Mouse (Mus musculus): Measurements from ENCODE around the gene Unc5b. TPM values are rescaled to one million over a fixed set of nuclear protein-coding genes. Genes with fewer than 3 reads are reported as not detected.
"Not testable (repeated sequence)": the region's sequence is repeated elsewhere in the genome, so short reads cannot be mapped to it uniquely, and the experiment has no call there.

Unc5b gene
- polyA plus RNA-seq, 1 experiment, result not detected

DNA sequence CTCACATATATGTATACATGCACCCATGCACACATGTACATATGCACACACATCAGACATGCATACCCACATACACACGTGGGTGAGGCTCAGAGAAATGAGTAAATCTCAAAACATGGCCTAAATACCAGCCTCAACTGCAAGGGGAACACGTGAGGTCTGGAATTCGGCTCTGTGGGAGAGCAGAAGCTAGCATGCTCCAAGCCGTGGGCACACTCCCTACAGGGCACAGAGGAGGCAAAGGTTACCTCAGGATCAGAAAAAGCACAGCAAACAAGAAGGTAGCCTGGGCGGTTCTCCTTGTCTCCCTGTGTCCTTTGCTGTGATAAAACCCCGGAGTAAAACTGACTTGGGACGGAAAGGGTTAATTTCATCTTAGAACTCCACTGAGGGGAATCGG, 77.4 kb downstream of the Unc5b start:
- peaks cover 4% of the 10 kb centered on the region; the same call in 1 of the 2 replicates for H3K36me3 ChIP-seq (ENCODE audit: control insufficient read depth)
- no peak overlapping the region for H3K4me3 ChIP-seq (replicated peaks)
- H3K9me3 ChIP-seq (ENCODE audit: control insufficient read depth, low read length), result no peaks in the 10 kb centered on the region; the same call in 1 of the 2 replicates
- H3K4me1 ChIP-seq (ENCODE audit: control insufficient read depth), result peaks cover 17% of the 10 kb centered on the region
- H3K27me3 ChIP-seq (ENCODE audit: control insufficient read depth), result no peaks in the 10 kb centered on the region
- TF ChIP-seq GATA1 (IDR thresholded peaks at IDR 0.05; ENCODE audit: low read length), result no peak
- no peak for TF ChIP-seq TAL1 (IDR thresholded peaks at IDR 0.05; ENCODE audit: low read length)

DNA sequence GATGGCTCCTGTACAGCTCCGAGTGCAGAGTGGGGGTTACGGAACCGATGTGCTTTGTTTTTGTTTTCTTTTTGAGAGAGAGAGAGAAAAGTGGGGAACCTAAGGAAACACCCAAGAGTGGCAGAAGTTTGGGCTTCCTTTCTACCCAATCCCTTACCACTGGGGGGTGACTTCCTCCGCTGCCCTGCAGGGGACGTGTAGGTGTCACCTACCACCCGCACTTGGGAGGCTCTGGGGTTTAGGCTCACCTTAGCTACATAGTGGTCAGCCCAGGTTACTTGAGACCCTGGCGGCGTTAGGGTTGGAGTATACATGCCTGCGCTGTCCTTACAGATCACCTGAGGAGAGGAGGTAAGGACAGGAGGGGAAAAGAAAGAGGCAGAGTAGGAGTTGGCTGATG, 78.1 kb downstream of the Unc5b start:
- TF ChIP-seq TAL1 (IDR thresholded peaks at IDR 0.05; ENCODE audit: low read length), result no peak
- TF ChIP-seq GATA1 (IDR thresholded peaks at IDR 0.05; ENCODE audit: low read length), result no peak
- H3K36me3 ChIP-seq (ENCODE audit: control insufficient read depth), result peaks cover 7% of the 10 kb centered on the region; the same call in 1 of the 2 replicates

DNA sequence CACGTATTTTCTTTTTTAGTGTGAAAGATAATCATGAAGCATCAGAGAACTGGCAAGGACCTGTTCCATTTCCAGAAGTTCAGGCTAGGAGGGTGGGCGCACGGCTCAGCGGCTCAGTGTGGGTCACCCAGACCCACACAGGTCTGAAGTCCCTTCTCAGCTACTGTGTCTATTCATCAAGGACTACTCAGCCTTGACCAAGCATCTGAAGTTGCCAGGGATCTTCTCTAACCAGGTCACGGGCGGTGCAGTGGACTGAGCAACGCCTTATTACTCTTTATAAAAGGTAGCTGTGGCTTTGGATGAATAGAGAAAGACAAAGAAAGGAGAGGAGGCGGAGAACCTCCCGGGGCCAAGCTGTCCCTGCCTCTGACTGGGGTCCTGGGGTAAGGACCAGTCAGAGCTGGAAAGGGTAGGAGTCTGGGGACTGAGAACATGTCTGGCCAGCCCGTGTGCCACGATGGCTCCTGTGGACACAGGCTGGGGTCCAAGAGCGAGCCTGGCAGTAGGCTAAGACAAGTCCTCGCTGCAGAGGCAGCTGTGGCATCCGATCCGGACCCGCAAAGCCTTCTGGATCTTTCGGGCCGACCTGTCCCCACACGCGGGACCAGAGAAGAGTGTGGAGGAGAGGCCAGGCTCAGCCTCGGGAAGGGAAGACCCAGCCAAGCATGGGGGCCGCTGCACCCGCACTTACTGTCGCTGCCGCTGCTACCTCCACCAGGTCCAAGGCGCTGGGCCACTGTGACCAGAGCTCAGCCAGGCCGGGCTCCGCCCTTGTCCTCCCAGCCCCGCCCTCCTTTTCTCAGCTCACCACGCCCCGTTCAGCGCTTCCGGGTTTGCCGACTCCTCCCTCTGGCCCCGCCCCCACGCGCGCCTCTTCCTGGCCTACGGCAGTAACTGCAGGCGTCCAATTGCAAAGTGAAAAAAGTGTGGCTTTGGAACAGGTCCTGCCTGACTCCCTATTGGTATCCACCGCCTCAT, 79.1 kb downstream of the Unc5b start, which contains the start of gene Slc29a3:
Gene Slc29a3, minus strand, starts transcription at position 755 of the 981 bp plus-strand sequence.
- Histone ChIP-seq H3K36me3 (ENCODE audit: control insufficient read depth) (peaks cover 7% of the 10 kb centered on the region; the same call in 1 of the 2 replicates), H3K27me3 (ENCODE audit: control insufficient read depth) (no peaks in the 10 kb centered on the region), H3K4me1 (ENCODE audit: control insufficient read depth) (peaks cover 17% of the 10 kb centered on the region), H3K4me3 (replicated peaks) (peak within 1 kb of the TSS; percentile 75), H3K9me3 (ENCODE audit: control insufficient read depth, low read length) (no peaks in the 10 kb centered on the region; the same call in 1 of the 2 replicates)
- TF ChIP-seq GATA1 (IDR thresholded peaks at IDR 0.05; ENCODE audit: low read length), result no peak
- no peak for TF ChIP-seq TAL1 (IDR thresholded peaks at IDR 0.05; ENCODE audit: low read length)

More for the DNA sequence above, 78.1 kb downstream of the Unc5b start:
- Histone ChIP-seq H3K4me3 (replicated peaks) (no peak overlapping the region), H3K9me3 (ENCODE audit: control insufficient read depth, low read length) (no peaks in the 10 kb centered on the region; the same call in 1 of the 2 replicates), H3K27me3 (ENCODE audit: control insufficient read depth) (no peaks in the 10 kb centered on the region), H3K4me1 (ENCODE audit: control insufficient read depth) (peaks cover 17% of the 10 kb centered on the region)

DNA sequence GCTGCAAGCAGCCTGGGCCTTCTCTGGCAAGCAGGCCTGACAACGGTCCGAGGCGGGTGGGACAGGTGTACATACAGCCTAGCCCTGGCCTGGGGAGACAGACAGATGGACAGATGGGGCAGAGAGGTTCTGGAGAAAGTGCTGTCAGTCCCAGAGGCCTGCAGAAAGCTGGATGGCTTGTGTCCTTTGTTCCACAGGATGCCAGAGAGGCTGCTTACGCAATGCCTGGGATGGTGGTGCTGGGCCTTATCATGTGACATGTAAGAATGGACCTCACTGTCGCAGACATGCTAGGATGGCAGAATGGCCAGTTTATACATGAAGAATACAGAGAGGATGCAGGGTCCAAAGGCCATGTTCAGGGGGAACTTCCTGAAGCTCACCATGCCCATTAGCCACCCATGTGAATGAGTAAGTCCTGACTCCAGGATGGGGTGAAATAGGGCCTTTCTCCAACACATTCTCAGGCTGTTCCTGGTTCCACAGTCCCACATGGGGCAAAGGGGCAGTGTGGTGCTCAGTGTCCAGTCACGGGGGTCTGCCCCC, 83.6 kb downstream of the Unc5b start:
- TF ChIP-seq GATA1 (IDR thresholded peaks at IDR 0.05; ENCODE audit: low read length), result no peak
- Histone ChIP-seq H3K27me3 (ENCODE audit: control insufficient read depth) (no peaks in the 10 kb centered on the region), H3K9me3 (ENCODE audit: control insufficient read depth, low read length) (no peaks in the 10 kb centered on the region), H3K36me3 (ENCODE audit: control insufficient read depth) (peaks cover 7% of the 10 kb centered on the region; the same call in 1 of the 2 replicates), H3K4me1 (ENCODE audit: control insufficient read depth) (peaks cover 10% of the 10 kb centered on the region), H3K4me3 (replicated peaks) (no peak overlapping the region)

DNA sequence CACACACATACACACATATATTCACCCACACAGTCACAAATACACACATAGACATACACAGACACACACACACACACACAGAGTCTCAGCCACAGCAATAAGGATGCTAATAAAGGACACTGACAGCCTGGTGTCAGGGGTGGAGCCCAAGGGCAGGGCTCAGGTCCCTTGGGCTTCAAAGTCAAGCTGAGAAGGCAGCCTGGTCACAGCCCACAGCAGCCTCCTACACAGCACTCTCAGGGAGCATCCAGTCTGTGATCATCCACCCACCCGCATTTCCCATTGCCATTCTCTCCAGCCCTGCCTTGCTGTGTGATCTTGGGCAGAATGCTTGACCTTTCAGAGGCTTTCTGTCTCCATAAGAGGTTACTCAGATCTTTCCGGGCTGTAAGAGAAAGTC, 84.9 kb downstream of the Unc5b start:
- Histone ChIP-seq H3K9me3 (ENCODE audit: control insufficient read depth, low read length) (peaks cover 2% of the 10 kb centered on the region; the same call in 1 of the 2 replicates), H3K36me3 (ENCODE audit: control insufficient read depth) (peaks cover 8% of the 10 kb centered on the region; the same call in 1 of the 2 replicates), H3K27me3 (ENCODE audit: control insufficient read depth) (no peaks in the 10 kb centered on the region), H3K4me3 (replicated peaks) (no peak overlapping the region), H3K4me1 (ENCODE audit: control insufficient read depth) (no peaks in the 10 kb centered on the region; the same call in 1 of the 2 replicates)
- no peak for TF ChIP-seq TAL1 (IDR thresholded peaks at IDR 0.05; ENCODE audit: low read length)

DNA sequence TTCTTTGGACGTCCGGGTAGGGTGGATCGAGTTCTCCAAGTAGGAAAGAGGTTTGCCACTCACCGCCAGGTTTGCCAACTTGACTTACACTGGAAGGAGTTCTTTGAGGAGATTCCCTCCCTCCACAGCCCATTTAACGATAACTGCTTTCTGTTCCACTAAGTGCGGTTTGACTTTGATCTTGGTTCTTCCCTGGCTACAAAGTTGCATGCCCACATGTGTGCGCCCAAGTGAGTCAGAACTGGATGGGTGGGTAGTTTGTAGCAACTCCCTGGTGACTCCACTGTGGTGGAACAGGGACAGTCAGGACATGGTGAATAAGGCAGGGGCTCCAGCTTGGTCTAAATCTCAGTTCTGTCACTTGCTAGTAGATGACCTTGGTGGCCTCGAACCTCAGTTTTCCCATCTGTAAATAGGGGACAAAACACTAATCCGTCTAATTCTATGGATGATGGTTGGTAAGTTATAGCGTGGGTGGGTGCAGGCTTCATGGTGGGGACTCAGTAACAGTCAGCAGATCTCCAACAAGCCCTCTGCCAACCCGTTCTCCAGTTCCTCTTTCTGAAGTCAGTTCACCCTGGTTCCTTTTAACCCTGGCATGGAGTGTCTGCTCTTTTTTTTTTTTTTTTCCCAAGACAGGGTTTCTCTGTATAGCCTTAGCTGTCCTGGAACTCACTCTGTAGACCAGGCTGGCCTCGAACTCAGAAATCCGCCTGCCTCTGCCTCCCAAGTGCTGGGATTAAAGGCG, 86.7 kb downstream of the Unc5b start:
- Histone ChIP-seq H3K36me3 (ENCODE audit: control insufficient read depth) (peaks cover 4% of the 10 kb centered on the region; the same call in 1 of the 2 replicates), H3K4me3 (replicated peaks) (no peak overlapping the region), H3K4me1 (ENCODE audit: control insufficient read depth) (no peaks in the 10 kb centered on the region; the same call in 1 of the 2 replicates), H3K9me3 (ENCODE audit: control insufficient read depth, low read length) (peaks cover 2% of the 10 kb centered on the region; the same call in 1 of the 2 replicates), H3K27me3 (ENCODE audit: control insufficient read depth) (no peaks in the 10 kb centered on the region)
- no peak for TF ChIP-seq GATA1 (IDR thresholded peaks at IDR 0.05; ENCODE audit: low read length)
- no peak for TF ChIP-seq TAL1 (IDR thresholded peaks at IDR 0.05; ENCODE audit: low read length)

DNA sequence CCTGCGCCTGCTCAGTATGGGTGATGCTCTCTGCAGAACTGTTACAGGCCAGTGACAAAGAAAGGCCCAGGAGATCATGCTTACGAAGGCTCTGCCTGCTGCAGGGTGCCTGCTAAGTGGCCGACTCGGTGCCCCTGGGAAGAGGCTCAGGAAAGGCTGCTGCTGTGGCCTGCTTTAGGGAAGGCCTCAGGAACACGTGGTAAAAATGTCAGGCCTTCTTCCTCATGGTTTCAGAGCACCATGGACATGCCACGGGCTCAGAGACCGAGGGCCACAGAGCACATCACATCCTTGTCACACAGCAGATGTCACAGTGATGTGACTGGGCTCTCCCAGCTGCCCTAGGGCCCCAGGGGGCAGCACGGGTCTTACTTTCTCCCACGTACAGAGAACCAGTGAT, 87.7 kb downstream of the Unc5b start:
- no peak for TF ChIP-seq TAL1 (IDR thresholded peaks at IDR 0.05; ENCODE audit: low read length)
- no peak for TF ChIP-seq GATA1 (IDR thresholded peaks at IDR 0.05; ENCODE audit: low read length)
- H3K4me1 ChIP-seq (ENCODE audit: control insufficient read depth), result no peaks in the 10 kb centered on the region; the same call in 1 of the 2 replicates
- no peaks in the 10 kb centered on the region for H3K27me3 ChIP-seq (ENCODE audit: control insufficient read depth)
- H3K4me3 ChIP-seq (replicated peaks), result no peak overlapping the region
- H3K9me3 ChIP-seq (ENCODE audit: control insufficient read depth, low read length), result peaks cover 2% of the 10 kb centered on the region; the same call in 1 of the 2 replicates
- peaks cover 4% of the 10 kb centered on the region; the same call in 1 of the 2 replicates for H3K36me3 ChIP-seq (ENCODE audit: control insufficient read depth)

DNA sequence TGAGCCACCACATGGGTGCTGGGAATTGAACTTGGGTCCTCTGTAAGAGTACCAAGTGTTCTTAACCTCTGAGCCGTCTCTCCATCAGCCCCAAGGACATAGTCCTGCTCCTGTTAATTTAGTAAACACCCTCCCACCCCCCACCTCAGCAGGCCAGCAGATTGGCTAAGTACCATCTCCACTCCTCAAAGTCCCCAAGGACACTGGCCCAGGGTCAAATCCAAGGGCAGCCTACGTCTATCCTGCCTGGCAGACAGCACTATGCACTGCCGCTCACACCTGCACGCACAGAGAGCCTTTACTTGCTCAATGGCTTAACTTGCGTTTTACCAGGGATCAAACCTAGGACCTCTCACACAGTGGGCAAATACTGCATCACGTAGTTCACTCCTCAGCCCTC, 88.4 kb downstream of the Unc5b start:
- Histone ChIP-seq H3K9me3 (ENCODE audit: control insufficient read depth, low read length) (peaks cover 2% of the 10 kb centered on the region; the same call in 1 of the 2 replicates), H3K27me3 (ENCODE audit: control insufficient read depth) (no peaks in the 10 kb centered on the region), H3K4me1 (ENCODE audit: control insufficient read depth) (no peaks in the 10 kb centered on the region; the same call in 1 of the 2 replicates), H3K4me3 (replicated peaks) (no peak overlapping the region), H3K36me3 (ENCODE audit: control insufficient read depth) (peaks cover 2% of the 10 kb centered on the region; the same call in 1 of the 2 replicates)
- TF ChIP-seq TAL1 (IDR thresholded peaks at IDR 0.05; ENCODE audit: low read length), result no peak
- no peak for TF ChIP-seq GATA1 (IDR thresholded peaks at IDR 0.05; ENCODE audit: low read length)

DNA sequence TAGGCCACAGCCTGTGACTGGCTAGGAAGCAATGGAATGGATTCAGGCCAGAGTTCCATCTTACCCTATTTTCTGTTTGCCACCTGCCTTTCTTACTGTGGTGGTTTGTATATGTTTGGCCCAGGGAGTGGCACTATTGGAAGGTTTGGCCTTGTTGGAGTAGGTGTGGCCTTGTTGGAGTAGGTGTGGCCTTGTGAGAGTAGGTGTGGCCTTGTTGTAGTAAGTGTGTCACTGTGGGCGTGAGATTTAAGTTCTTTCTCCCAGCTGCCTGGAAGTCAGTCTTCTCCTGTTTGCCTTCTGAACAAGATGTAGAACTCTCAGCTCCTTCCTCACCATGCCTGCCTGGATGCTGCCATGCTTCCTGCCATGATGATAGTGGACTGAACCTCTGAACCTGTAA, 89.1 kb downstream of the Unc5b start:
- H3K36me3 ChIP-seq (ENCODE audit: control insufficient read depth); H3K4me3 ChIP-seq (replicated peaks); H3K27me3 ChIP-seq (ENCODE audit: control insufficient read depth); H3K4me1 ChIP-seq (ENCODE audit: control insufficient read depth); H3K9me3 ChIP-seq (ENCODE audit: control insufficient read depth, low read length): not testable (repeated sequence)

All from erythroblast, embryonic 14.5 days (primary cell).